Mouse (Mus musculus): ENCODE results near the gene Cd40. TPM values are rescaled to one million over a fixed set of nuclear protein-coding genes. Genes with fewer than 3 reads are reported as not detected.

The Cd40 gene
- total RNA-seq, 4 experiments from 2014 or later: 2.3 to 4.9 (median 3.3) TPM

DNA sequence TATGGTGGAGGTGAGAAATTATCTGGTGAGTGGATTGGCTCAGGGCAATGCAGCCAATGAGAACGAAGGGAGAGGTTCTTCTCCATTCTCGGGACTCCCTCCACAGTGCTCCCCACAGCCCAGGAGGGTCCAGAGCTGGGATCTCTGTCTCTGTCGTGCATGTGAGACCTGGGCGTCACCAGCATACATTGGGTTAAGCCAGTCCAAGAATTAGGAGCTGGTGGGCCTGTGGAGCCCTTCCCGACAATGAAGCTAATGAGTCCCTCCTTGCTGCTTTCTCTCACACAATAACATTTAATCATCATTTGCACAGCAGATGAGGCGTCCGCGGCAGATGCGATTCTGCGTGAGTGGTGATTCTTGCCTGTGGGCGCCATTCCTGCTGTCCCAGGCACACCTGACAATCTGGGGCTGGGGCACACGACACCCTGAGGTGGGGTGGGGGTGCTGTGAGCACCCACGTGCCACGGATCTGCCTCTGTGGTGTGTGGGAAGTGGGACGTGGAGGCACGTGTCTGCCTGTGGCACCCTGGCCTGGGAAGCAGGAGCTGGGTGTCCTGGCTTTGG lies 50.2 kb downstream of the Cd40 start:
- no peak for DNase-seq

DNA sequence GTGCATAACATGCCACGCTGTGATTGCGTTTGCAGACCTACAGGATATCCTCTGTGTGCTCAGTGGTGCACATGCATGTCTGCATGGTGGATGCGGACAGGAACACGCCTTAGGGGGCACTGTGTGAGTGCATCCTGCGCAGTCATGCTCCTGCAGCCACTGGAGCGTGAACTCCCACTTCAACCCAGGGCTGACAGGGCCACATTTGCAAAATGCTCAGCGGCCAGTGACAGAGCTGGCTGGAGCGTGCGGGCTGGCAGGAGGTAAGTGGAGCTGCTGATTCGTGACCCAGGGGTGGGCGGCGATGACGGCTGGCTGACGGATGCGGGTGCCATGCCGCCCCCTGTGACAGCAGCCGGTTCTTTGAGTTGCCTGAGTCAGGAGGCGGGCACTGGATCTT lies 51.2 kb downstream of the Cd40 start:
- no peak for DNase-seq

DNA sequence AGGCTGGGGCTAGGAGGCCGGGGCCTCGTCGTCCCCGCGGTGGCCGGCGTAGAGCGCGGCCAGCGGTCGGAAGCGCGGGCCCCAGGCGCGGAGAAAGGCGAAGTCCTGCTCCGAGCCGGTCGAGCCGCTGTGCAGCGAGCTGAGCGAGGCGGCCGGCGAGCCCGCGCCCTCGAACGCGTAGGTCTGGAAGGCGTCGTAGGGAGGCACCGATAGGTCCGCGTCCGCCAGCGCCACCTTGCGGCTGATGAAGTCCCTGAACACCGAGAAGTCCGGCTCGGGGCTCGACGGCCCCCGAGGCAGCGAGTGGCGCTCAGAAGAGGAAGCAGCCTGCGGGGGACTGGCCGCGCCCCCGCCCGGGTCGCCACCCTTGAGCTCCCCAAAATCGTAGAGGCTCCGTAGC lies 56.7 kb downstream of the Cd40 start:
- peak; percentile 64 for DNase-seq

DNA sequence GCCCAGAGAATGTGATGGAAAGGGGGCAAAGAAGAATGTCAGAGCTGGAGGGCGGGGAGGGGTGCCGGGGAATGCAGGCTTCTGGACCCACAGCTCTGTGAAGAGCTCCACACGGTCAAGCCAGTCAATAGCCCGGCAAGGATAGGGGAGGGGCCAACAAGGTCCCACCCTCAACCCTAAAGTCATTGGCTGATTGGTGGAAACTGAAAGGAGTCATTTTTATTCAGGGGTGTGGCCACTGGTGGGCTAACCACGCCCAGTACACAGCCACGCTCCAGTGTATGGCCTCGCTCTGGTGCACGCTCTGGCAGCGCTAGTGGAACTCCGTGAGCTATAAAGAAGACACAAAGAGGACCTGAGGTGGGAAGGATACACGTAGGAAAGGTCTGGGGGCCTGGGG lies 58.3 kb downstream of the Cd40 start:
- no peak for DNase-seq

DNA sequence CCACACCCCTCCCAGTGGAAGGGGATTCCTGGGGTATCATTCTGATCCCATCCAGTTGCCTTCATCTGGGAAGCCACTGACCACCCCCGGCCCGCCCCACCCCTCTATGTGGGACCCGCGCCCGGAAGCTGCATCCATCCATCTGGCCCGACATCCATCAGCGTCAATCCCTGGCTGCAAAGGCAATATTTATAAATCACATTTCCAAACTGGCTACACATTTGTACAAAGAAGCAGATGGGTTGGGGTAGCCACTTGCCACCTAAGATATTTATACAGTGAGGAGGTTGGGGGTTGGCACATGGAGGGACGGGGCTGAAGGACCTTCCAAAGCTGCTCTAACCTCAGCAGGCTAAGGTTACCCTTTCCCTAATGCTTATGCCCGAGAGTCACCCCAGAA lies 65.3 kb downstream of the Cd40 start:
- no peak for DNase-seq

DNA sequence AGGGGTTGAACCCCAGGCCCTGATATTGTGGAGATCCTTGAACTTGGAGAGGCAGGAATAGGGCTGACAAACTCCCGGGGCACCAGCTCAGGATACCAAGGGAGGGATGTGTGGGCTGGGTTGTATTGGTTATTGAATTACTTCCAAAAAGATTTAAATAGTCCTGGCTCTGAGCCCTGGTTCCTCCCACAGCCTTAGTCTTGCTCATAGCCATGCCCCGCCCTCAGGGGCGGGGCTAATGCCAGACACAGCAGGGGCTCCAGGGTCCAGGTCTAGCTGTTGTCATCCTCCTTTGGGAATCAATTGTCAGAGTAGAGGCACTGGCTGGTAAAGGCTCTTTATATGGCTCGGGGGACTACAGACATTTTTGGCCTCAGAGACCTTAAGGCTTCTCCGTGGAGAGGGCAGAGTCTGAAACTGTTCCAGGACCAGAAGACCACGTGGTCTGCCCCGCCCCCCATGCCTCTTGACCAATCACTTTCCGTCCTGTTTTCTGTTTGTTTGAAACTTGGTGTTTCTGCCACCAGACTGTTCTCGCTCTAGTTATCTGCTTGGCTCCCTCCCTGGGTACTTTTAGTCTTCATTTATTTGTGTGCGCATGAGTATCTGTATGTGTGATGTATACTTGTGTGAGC lies 65.9 kb downstream of the Cd40 start:
- DNase-seq: no peak

Other genes starting within 250 kb of the Cd40 start
- 10 to 100 TPM; 11.1 to 15.3 (median 13.4) TPM for gene Zswim1, start 232.9 kb upstream of the Cd40 start, total RNA-seq (2022)
- under 1 TPM in 2 of 4 experiments, not detected in 2; 0.51 to 0.86 TPM for gene Spata25, start 227.1 kb upstream of the Cd40 start, total RNA-seq (2022)
- 100 to 1,000 TPM; 103 to 166 (median 137) TPM for gene Ctsa, start 222.8 kb upstream of the Cd40 start, total RNA-seq (2022)
- gene Neurl2, start 222.2 kb upstream of the Cd40 start, total RNA-seq (2022): 1 to 10 TPM in 3 of 4 experiments, under 1 TPM in 1; 0.90 to 4.9 (median 3.1) TPM
- 10 to 100 TPM; 26.0 to 57.3 (median 35.5) TPM for gene Pltp, start 197.9 kb upstream of the Cd40 start, total RNA-seq (2022)
- gene Pcif1, start 176.3 kb upstream of the Cd40 start, total RNA-seq (2022): 10 to 100 TPM; 49.4 to 74.0 (median 65.6) TPM
- gene Zfp335, start 143.9 kb upstream of the Cd40 start, total RNA-seq (2022): 10 to 100 TPM; 17.3 to 26.7 (median 20.3) TPM
- gene Mmp9, start 114.8 kb upstream of the Cd40 start, total RNA-seq (2022): 1 to 10 TPM in 1 of 4 experiments, under 1 TPM in 3; 0.49 to 1.4 (median 0.84) TPM
- 10 to 100 TPM in 3 of 4 experiments, 1 to 10 TPM in 1; 6.7 to 18.3 (median 14.0) TPM for gene Slc12a5, start 94.8 kb upstream of the Cd40 start, total RNA-seq (2022)
- 10 to 100 TPM; 28.0 to 45.1 (median 34.0) TPM for gene Ncoa5, start 20.8 kb upstream of the Cd40 start, total RNA-seq (2022)
- not detected for gene 1700025C18Rik, start 35.1 kb downstream of the Cd40 start, total RNA-seq (2022)
- 1 to 10 TPM; 1.8 to 3.5 (median 2.5) TPM for gene Cdh22, start 179.2 kb downstream of the Cd40 start, total RNA-seq (2022)
- gene Slc35c2, start 232.2 kb downstream of the Cd40 start, total RNA-seq (2022): 10 to 100 TPM; 56.7 to 62.1 (median 58.3) TPM

Data from adrenal gland, adult 8-10 months (tissue).